Mouse (Mus musculus) liver, embryonic 14.5 days (tissue): Measurements from ENCODE around the gene Cdh5. TPM values are rescaled to one million over a fixed set of nuclear protein-coding genes. Genes with fewer than 3 reads are reported as not detected.

Source experiments
- ATAC-seq: fragments of 200-750 bp; cut with Nextera tagmentation; 2 replicates; pipeline ENCODE4 v1.8.0; 2017; ENCODE audit warnings: moderate number of reproducible peaks, mild to moderate bottlenecking, moderate library complexity; ENCODE audit not compliant: insufficient read depth
- DNase-seq, 3 experiments: peaks; one replicate each; pipeline ENCODE4 v3.0.0-alpha.2; 2012 to 2013; ENCODE audit warnings: low read depth in 3 of 3, low spot score in 3 of 3
- H3K27ac ChIP-seq: fragments of 300-500 bp; sonication (generic); 2 replicates; pipeline ENCODE4 v1.5.1; 2014; ENCODE audit warnings: moderate library complexity, mild to moderate bottlenecking, control low read depth, inconsistent platforms
- H3K27me3 ChIP-seq: fragments of 300-500 bp; sonication (generic); 2 replicates; pipeline ENCODE4 v1.6.1; 2014; ENCODE audit warnings: mild to moderate bottlenecking, low read length, moderate library complexity; ENCODE audit not compliant: control insufficient read depth, insufficient read depth
- H3K36me3 ChIP-seq: fragments of 300-500 bp; sonication (generic); replicated peaks from 2 replicates; pipeline ENCODE4 v1.6.1; 2014; ENCODE audit warnings: low read depth; ENCODE audit not compliant: control insufficient read depth, insufficient read depth
- H3K4me1 ChIP-seq, 2 experiments: fragments of 200-500 bp in 1 of 2; fragments of 300-500 bp in 1 of 2; sonication (generic) in 1 of 2; replicated peaks; 2 replicates each; pipeline ENCODE4 v1.6.1; 2012 to 2014; ENCODE audit warnings: antibody characterized with exemption in 1 of 2, inconsistent platforms in 1 of 2, low read length in 1 of 2; ENCODE audit not compliant: control insufficient read depth in 2 of 2, insufficient read depth in 2 of 2
- H3K4me2 ChIP-seq: fragments of 300-500 bp; sonication (generic); 2 replicates; pipeline ENCODE4 v1.6.1; 2014; ENCODE audit warnings: low read depth, mild to moderate bottlenecking, control low read depth, moderate library complexity
- H3K4me3 ChIP-seq, 2 experiments: fragments of 200-500 bp in 1 of 2; fragments of 300-500 bp in 1 of 2; sonication (generic) in 1 of 2; 2 replicates each; pipeline ENCODE4 v1.5.1; 2012 to 2014; ENCODE audit warnings: low read depth in 2 of 2, low read length in 2 of 2, mild to moderate bottlenecking in 2 of 2, control low read depth in 1 of 2, inconsistent platforms in 1 of 2, moderate library complexity in 1 of 2; ENCODE audit not compliant: insufficient read depth in 1 of 2
- H3K9ac ChIP-seq: fragments of 300-500 bp; sonication (generic); replicated peaks from 2 replicates; pipeline ENCODE4 v1.6.1; 2014; ENCODE audit warnings: mild to moderate bottlenecking, control low read depth, moderate library complexity
- H3K9me3 ChIP-seq: fragments of 300-500 bp; sonication (generic); 2 replicates; pipeline ENCODE4 v1.6.1; 2016; ENCODE audit warnings: low read length, mixed read lengths; ENCODE audit not compliant: control insufficient read depth
- CTCF ChIP-seq: IDR thresholded peaks from 2 replicates; pipeline ENCODE4 v1.5.1; 2016; ENCODE audit warnings: antibody characterized with exemption, low read depth, control low read depth
- EP300 ChIP-seq: IDR thresholded peaks from 2 replicates; pipeline ENCODE4 v1.6.1; 2016; ENCODE audit warnings: antibody characterized with exemption, low read depth
- WGBS: fragments of 180-500 bp; shearing (Covaris S2); extraction: QIAGEN DNeasy Blood & Tissue Kit; methylation state at CpG from one replicate; pipeline ENCODE4 v1.1.7; 2014; ENCODE audit not compliant: insufficient replicate concordance; 5-methylcytosine and 5-hydroxymethylcytosine counted together
- polyA plus RNA-seq, 2 experiments: library from polyadenylated mRNA; depleted of rRNA in 1 of 2; stranded (reverse) in 1 of 2; unstranded in 1 of 2; fragments of >200 nt; fragmentation: Nextera tagmentation in 1 of 2; extraction: Ambion mirVana in 1 of 2; gene quantifications; 2 replicates each; pipeline versions ENCODE4 v1.2.1 to v1.2.3; 2012 to 2014

Gene Cdh5
- polyA plus RNA-seq, 2 experiments = 7.3 to 11.3 TPM

- Histone ChIP-seq H3K36me3 (no peaks in the 10 kb centered on the region), H3K4me2 (no peak overlapping the region), H3K27me3 (no peaks in the 10 kb centered on the region), H3K9ac (no peak overlapping the region), H3K4me3 (no peak overlapping the region), H3K9me3 (no peaks in the 10 kb centered on the region), H3K4me1 (no peaks in the 10 kb centered on the region), H3K27ac (no peak overlapping the region)
- ATAC-seq (no peak), DNase-seq (no peak)
- TF ChIP-seq CTCF (no peak), EP300 (no peak)
- 41% methylated on average over 4 of the region's 4 CpGs for WGBS
Measured at GRCm38 (mm10) chr8:104127160-104127883, 25.9 kb downstream of the Cdh5 start.

GRCm38 (mm10) chr8:104130916-104131315, 29.5 kb downstream of the Cdh5 start:
- H3K4me1 ChIP-seq = no peaks in the 10 kb centered on the region
- H3K4me3 ChIP-seq = no peak overlapping the region
- DNase-seq = no peak
- H3K36me3 ChIP-seq = no peaks in the 10 kb centered on the region
- H3K9ac ChIP-seq = no peak overlapping the region
- H3K27me3 ChIP-seq = no peaks in the 10 kb centered on the region
- H3K27ac ChIP-seq = no peak overlapping the region
- no peak overlapping the region for H3K4me2 ChIP-seq
- TF ChIP-seq EP300 (no peak), CTCF (no peak)
- 75% methylated on average over 9 of the region's 9 CpGs for WGBS
- H3K9me3 ChIP-seq = no peaks in the 10 kb centered on the region
- no peak for ATAC-seq

DNA sequence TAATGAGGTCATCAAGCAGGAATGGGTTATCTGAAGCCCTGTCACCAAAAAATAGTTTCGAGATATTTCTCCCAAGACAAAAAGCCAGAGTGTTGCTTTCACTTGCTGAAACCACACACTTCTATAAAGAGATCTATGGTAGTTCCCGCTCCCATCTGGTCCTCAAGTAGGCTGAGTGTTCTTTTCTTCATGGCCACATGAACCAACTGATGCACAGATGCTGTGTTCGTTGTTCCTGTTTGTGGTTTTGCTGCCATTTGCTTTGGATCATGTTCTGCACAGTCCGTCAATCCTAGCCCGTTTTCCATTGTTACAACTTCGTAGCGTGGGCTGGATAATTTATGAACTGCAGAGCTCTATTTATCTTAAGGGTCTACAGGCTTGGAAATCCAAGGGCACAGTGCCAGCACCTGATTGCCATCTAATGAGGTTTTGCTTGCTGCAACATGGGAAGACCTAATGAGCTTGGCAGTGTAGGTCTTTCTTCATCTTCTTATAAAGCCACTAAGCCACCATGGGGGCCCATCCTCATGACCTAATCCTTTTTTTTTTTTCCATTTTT, 30.1 kb downstream of the Cdh5 start:
- DNase-seq = no peak
- no peak for ATAC-seq
- 53% methylated on average over 7 of the region's 7 CpGs for WGBS

GRCm38 (mm10) chr8:104134521-104134920, 33.1 kb downstream of the Cdh5 start:
- H3K36me3 ChIP-seq = no peaks in the 10 kb centered on the region
- DNase-seq = no peak
- no peaks in the 10 kb centered on the region for H3K4me1 ChIP-seq
- WGBS = 64% methylated on average over 8 of the region's 8 CpGs
- no peak overlapping the region for H3K4me3 ChIP-seq
- no peak overlapping the region for H3K9ac ChIP-seq
- TF ChIP-seq EP300 = no peak
- no peak for TF ChIP-seq CTCF
- H3K27ac ChIP-seq = no peak overlapping the region
- H3K27me3 ChIP-seq = no peaks in the 10 kb centered on the region
- no peak for ATAC-seq
- no peak overlapping the region for H3K4me2 ChIP-seq
- no peaks in the 10 kb centered on the region for H3K9me3 ChIP-seq

More for the DNA sequence above, 30.1 kb downstream of the Cdh5 start:
- Histone ChIP-seq H3K4me3 (no peak overlapping the region), H3K4me2 (no peak overlapping the region), H3K27ac (no peak overlapping the region), H3K36me3 (no peaks in the 10 kb centered on the region), H3K9me3 (no peaks in the 10 kb centered on the region), H3K4me1 (no peaks in the 10 kb centered on the region), H3K9ac (no peak overlapping the region), H3K27me3 (no peaks in the 10 kb centered on the region)
- TF ChIP-seq EP300 (no peak), CTCF (no peak)

DNA sequence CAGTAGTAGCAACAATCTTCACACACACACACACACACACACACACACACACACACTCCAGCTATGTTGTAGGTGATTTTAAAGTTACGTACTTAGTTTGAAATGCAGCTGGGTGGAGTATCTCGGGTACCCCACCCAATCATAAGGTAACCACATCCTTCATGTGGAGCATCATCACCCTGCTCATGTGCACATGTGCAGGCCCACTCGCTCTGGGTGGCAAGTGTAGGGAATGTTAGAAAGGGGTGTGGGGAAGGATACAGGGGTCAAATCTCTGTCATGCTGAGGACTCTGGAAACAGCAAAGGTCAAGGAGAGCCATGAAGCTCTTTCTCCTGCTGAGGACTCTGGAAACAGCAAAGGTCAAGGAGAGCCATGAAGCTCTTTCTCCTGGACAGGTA, 34.9 kb downstream of the Cdh5 start:
- H3K4me2 ChIP-seq = no peak overlapping the region
- TF ChIP-seq CTCF = no peak
- TF ChIP-seq EP300 = no peak
- no peaks in the 10 kb centered on the region for H3K36me3 ChIP-seq
- DNase-seq (no peak), ATAC-seq (no peak)
- no peaks in the 10 kb centered on the region for H3K9me3 ChIP-seq
- no peak overlapping the region for H3K9ac ChIP-seq
- no peaks in the 10 kb centered on the region for H3K27me3 ChIP-seq
- H3K27ac ChIP-seq = no peak overlapping the region
- no peaks in the 10 kb centered on the region for H3K4me1 ChIP-seq
- 63% methylated on average over 3 of the region's 3 CpGs for WGBS
- no peak overlapping the region for H3K4me3 ChIP-seq
